Mouse (Mus musculus) myocyte (in vitro differentiated cells): ENCODE data around the gene S100a6. TPM values are rescaled to one million over a fixed set of nuclear protein-coding genes. Genes with fewer than 3 reads are reported as not detected.

Experiments used
- H3K27me3 ChIP-seq: one replicate; pipeline ENCODE4 v1.6.1; 2011; ENCODE audit not compliant: control insufficient read depth, insufficient read depth, insufficient read length
- H3K36me3 ChIP-seq: one replicate; pipeline ENCODE4 v1.6.1; 2011; ENCODE audit not compliant: control insufficient read depth, insufficient read depth
- H3K4me2 ChIP-seq: one replicate; pipeline ENCODE4 v1.6.1; 2011; ENCODE audit warnings: low read depth, control low read depth
- H3K4me3 ChIP-seq: one replicate; pipeline ENCODE4 v1.5.1; 2011; ENCODE audit warnings: mild to moderate bottlenecking, control low read depth, moderate library complexity
- H3K79me2 ChIP-seq: one replicate; pipeline ENCODE4 v1.6.1; 2011; ENCODE audit not compliant: control insufficient read depth, insufficient read depth
- H3ac ChIP-seq: one replicate; pipeline ENCODE4 v1.6.1; 2011; ENCODE audit not compliant: control insufficient read depth, insufficient read length
- CEBPB ChIP-seq: IDR thresholded peaks from 2 replicates; pipeline ENCODE4 v1.6.1; 2011; ENCODE audit warnings: mild to moderate bottlenecking, moderate library complexity; ENCODE audit not compliant: poor library complexity, insufficient read depth, severe bottlenecking
- E2F4 ChIP-seq: IDR thresholded peaks from one replicate; pipeline ENCODE4 v1.6.1; 2011; ENCODE audit warnings: mild to moderate bottlenecking, control low read depth, moderate library complexity; ENCODE audit not compliant: insufficient read depth
- MAX ChIP-seq: IDR thresholded peaks from one replicate; pipeline ENCODE4 v1.6.1; 2011; ENCODE audit warnings: low read depth, mild to moderate bottlenecking, control low read depth
- MYOD1 ChIP-seq, 3 experiments: IDR thresholded peaks; one replicate each; pipeline ENCODE4 v1.6.1; 2011; ENCODE audit warnings: control low read depth in 2 of 3, low read depth in 2 of 3, mild to moderate bottlenecking in 2 of 3, moderate library complexity in 1 of 3; ENCODE audit not compliant: insufficient read length in 2 of 3, control insufficient read depth in 1 of 3
- MYOG ChIP-seq, 3 experiments: IDR thresholded peaks; one replicate each; pipeline ENCODE4 v1.6.1; 2011; ENCODE audit warnings: control low read depth in 2 of 3, low read depth in 2 of 3, mild to moderate bottlenecking in 2 of 3; ENCODE audit not compliant: insufficient read length in 2 of 3, control insufficient read depth in 1 of 3, insufficient read depth in 1 of 3
- POLR2A ChIP-seq: IDR thresholded peaks from one replicate; pipeline ENCODE4 v1.6.1; 2011; ENCODE audit warnings: low read depth, mild to moderate bottlenecking, control low read depth, moderate library complexity; ENCODE audit not compliant: insufficient read length
- POLR2AphosphoS2 ChIP-seq: IDR thresholded peaks from one replicate; pipeline ENCODE4 v1.6.1; 2011; ENCODE audit warnings: low read depth, control low read depth; ENCODE audit not compliant: insufficient read length
- REST ChIP-seq: IDR thresholded peaks from one replicate; pipeline ENCODE4 v1.6.1; 2011; ENCODE audit warnings: mild to moderate bottlenecking, control low read depth, moderate library complexity; ENCODE audit not compliant: insufficient read depth, insufficient read length
- SRF ChIP-seq: IDR thresholded peaks from one replicate; pipeline ENCODE4 v1.6.1; 2011; ENCODE audit warnings: low read depth; ENCODE audit not compliant: control insufficient read depth, insufficient read length
- TCF12 ChIP-seq: IDR thresholded peaks from one replicate; pipeline ENCODE4 v1.6.1; 2011; ENCODE audit warnings: mild to moderate bottlenecking, control low read depth; ENCODE audit not compliant: poor library complexity, insufficient read depth, severe bottlenecking
- TCF3 ChIP-seq: IDR thresholded peaks from one replicate; pipeline ENCODE4 v1.6.1; 2011; ENCODE audit warnings: low read depth, control low read depth; ENCODE audit not compliant: insufficient read length
- USF1 ChIP-seq: IDR thresholded peaks from one replicate; pipeline ENCODE4 v1.6.1; 2011; ENCODE audit warnings: low read depth, mild to moderate bottlenecking, control low read depth, moderate library complexity
- polyA plus RNA-seq: library from polyadenylated mRNA; unstranded; fragments of >200 nt; fragmentation: generic; extraction: Trizol; gene quantifications from one replicate; pipeline ENCODE4 v1.2.1, GENCODE M21; 2012; ENCODE audit warnings: missing spikeins

S100a6 gene
- polyA plus RNA-seq, 1 experiment = 2,472 TPM

DNA sequence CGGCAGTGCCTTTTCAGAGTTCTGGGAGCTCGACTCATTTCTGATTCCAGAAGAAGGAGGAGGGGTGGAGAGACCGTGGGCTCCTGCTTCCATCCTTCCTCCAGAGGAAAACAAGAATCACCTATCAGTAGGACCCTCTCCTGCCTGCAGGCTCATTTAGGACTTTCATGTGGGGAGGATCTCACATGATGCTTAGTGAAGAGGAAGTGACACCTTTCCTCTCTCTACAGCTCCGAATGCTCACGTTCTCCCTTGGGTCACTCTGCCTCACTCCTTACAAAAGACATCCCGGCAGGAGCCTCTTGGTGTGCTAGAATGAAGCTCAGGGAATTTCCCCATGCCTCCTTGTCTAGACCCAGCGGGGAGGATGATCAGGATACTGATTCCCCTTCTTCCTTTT is 8.9 kb downstream of the S100a6 start:
- no peak for TF ChIP-seq E2F4
- TF ChIP-seq MYOG (IDR thresholded peaks at IDR 0.05; ENCODE audit: control insufficient read depth in 1 of 3, insufficient read depth in 1 of 3, insufficient read length in 2 of 3, low read depth in 2 of 3) = no peak
- TF ChIP-seq POLR2A = no peak
- no peak for TF ChIP-seq USF1
- no peak for TF ChIP-seq REST
- no peak for TF ChIP-seq TCF3
- TF ChIP-seq POLR2AphosphoS2 = no peak
- TF ChIP-seq SRF = no peak
- TF ChIP-seq TCF12 = no peak
- no peak for TF ChIP-seq MAX
- TF ChIP-seq CEBPB = no peak
- TF ChIP-seq MYOD1 (IDR thresholded peaks at IDR 0.05; ENCODE audit: control insufficient read depth in 1 of 3, insufficient read length in 2 of 3, low read depth in 2 of 3) = no peak

DNA sequence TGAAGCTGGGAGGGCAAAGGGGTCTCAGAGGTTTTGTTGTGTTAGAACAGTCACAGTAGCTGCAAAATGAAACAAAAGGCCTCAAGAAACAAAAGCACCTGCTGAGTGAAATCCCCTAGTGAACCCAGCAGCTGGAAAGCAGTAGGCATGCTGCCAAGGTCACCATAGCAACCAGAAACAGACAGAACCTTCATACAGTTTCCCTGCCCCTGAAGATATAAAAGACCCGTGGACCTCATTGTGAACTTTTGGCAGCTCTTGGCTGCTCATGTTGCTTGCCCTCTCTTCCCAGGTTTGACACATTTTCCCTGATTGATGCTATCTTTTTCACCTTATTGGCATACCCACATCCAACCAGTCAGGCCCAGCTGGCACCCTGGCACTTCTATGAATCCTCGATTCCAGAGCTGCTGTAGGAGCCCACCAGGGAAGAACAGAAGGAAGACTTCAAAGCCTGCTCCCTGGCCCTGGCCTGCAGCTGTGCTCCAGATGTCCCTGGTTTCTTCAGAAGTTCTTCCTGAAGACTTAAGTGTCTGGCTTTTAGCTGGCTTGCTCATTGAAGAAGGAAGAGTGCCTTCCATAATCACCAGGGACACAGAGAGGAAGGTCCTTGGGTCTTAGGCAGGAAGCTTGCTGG is 10.9 kb downstream of the S100a6 start:
- Histone ChIP-seq H3K79me2 (no peaks in the 10 kb centered on the region), H3K4me3 (no peak overlapping the region), H3K36me3 (peaks cover 3% of the 10 kb centered on the region), H3ac (no peak overlapping the region), H3K4me2 (no peak overlapping the region), H3K27me3 (no peaks in the 10 kb centered on the region)
- no peak for TF ChIP-seq E2F4
- TF ChIP-seq MYOD1 (IDR thresholded peaks at IDR 0.05; ENCODE audit: control insufficient read depth in 1 of 3, insufficient read length in 2 of 3, low read depth in 2 of 3) = no peak
- TF ChIP-seq SRF = no peak
- no peak for TF ChIP-seq TCF12
- no peak for TF ChIP-seq CEBPB
- TF ChIP-seq POLR2AphosphoS2 = no peak

More for the DNA sequence above, 8.9 kb downstream of the S100a6 start:
- Histone ChIP-seq H3K79me2 (no peaks in the 10 kb centered on the region), H3ac (no peak overlapping the region), H3K4me3 (no peak overlapping the region), H3K27me3 (no peaks in the 10 kb centered on the region), H3K36me3 (peaks cover 22% of the 10 kb centered on the region), H3K4me2 (no peak overlapping the region)

DNA sequence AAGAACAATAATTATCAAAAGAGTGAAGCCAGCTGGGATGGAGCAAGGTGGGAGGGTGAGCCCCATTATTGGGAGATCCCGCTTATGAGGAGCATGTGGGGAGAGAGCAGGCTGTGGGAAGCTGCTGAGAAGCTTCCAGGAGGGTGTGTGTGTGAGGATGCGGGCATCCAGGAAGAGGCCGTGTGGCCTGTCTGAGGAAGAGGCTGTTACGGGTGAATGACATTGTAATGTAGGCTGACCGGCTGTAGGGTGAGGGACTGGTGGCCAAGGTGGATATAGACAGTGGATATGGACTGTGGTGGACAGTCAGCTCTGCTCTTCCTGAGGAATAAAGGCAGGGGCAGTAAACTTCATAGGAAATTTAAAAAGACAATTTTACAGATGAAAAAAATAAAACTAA is 12.8 kb downstream of the S100a6 start:
- H3K4me3 ChIP-seq = no peak overlapping the region
- no peak overlapping the region for H3ac ChIP-seq
- H3K79me2 ChIP-seq = no peaks in the 10 kb centered on the region
- H3K4me2 ChIP-seq = no peak overlapping the region
- TF ChIP-seq TCF12 = no peak
- no peak for TF ChIP-seq SRF
- TF ChIP-seq CEBPB = no peak
- no peaks in the 10 kb centered on the region for H3K27me3 ChIP-seq
- H3K36me3 ChIP-seq = no peaks in the 10 kb centered on the region

DNA sequence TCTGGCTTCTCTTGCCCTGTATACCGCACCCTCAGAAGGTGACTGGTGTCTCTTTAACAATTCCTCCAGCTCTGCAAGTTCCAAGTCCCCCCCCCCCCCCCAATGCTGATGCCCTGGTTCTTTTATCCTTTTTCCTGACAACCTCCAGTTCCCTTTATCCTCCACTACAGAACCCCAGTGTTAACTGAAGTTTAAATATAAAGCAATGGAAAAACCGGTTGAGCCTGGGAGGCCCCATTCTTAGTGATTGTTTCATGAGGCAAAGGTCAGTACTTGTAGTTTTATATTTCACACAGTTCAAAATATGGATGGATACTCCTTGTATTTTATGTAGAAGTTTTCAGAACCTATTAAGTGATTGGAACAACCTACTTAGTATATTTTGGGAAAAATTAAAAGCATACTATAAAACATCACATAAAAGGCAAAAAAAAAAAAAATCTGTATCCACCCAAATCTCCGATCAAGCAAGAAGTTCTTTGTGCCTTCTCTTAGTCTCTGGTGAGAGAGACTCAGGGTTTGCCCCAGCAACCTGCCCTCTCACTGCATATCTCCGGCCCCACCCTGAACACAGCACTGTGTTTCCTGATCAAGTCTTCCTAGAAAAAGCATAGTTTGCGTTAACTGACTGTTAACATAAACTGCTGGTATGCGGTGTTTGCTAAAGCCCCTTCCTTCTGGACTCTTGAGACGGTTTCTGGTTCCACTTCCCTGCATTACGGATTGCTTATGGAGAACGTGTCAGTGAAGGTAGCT is 13.8 kb downstream of the S100a6 start:
- H3K4me2 ChIP-seq = no peak overlapping the region
- no peaks in the 10 kb centered on the region for H3K79me2 ChIP-seq
- TF ChIP-seq MYOD1 (IDR thresholded peaks at IDR 0.05; ENCODE audit: control insufficient read depth in 1 of 3, insufficient read length in 2 of 3, low read depth in 2 of 3) (no peak), MAX (no peak), TCF3 (no peak), TCF12 (no peak), CEBPB (no peak), POLR2AphosphoS2 (no peak), SRF (no peak), USF1 (no peak), POLR2A (no peak), E2F4 (no peak), MYOG (IDR thresholded peaks at IDR 0.05; ENCODE audit: control insufficient read depth in 1 of 3, insufficient read depth in 1 of 3, insufficient read length in 2 of 3, low read depth in 2 of 3) (no peak), REST (no peak)
- H3ac ChIP-seq = no peak overlapping the region
- no peaks in the 10 kb centered on the region for H3K27me3 ChIP-seq
- no peak overlapping the region for H3K4me3 ChIP-seq
- H3K36me3 ChIP-seq = no peaks in the 10 kb centered on the region

DNA sequence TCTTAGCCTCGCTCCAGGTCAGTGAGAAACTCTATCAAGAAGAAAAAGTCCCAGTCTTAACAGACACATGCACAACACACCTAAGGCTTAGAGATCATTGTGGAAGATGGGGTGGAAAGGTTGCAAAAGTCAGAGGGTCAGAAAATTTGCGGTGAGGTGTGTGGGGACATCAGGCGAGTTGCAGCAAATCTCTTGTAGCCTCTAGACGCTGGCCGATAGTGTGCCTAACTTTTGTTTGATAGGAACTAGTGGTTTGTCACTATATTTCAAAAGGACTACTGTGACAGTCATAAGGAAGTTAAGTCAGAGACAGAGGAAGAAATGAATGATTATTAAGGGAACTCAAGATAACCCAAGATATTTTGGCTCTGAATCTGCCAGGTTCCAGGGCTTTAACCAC is 14.7 kb downstream of the S100a6 start:
- H3K36me3 ChIP-seq = no peaks in the 10 kb centered on the region
- H3K27me3 ChIP-seq = no peaks in the 10 kb centered on the region
- H3ac ChIP-seq = no peak overlapping the region
- H3K4me2 ChIP-seq = no peak overlapping the region
- TF ChIP-seq MAX = no peak
- TF ChIP-seq POLR2AphosphoS2 = no peak
- no peak for TF ChIP-seq SRF
- no peak for TF ChIP-seq TCF3
- TF ChIP-seq CEBPB = no peak
- TF ChIP-seq USF1 = no peak
- TF ChIP-seq MYOG (IDR thresholded peaks at IDR 0.05; ENCODE audit: control insufficient read depth in 1 of 3, insufficient read depth in 1 of 3, insufficient read length in 2 of 3, low read depth in 2 of 3) = no peak
- TF ChIP-seq POLR2A = no peak
- TF ChIP-seq TCF12 = no peak
- TF ChIP-seq E2F4 = no peak
- TF ChIP-seq MYOD1 (IDR thresholded peaks at IDR 0.05; ENCODE audit: control insufficient read depth in 1 of 3, insufficient read length in 2 of 3, low read depth in 2 of 3) = no peak
- TF ChIP-seq REST = no peak
- no peak overlapping the region for H3K4me3 ChIP-seq
- H3K79me2 ChIP-seq = no peaks in the 10 kb centered on the region
